Mouse (Mus musculus): ENCODE data around the gene Aadacl3.

- no peak for TF ChIP-seq CTCF (IDR thresholded peaks at IDR 0.05; ENCODE audit: extremely low read depth, insufficient read depth, insufficient read length, insufficient replicate concordance)
- TF ChIP-seq POLR2A (IDR thresholded peaks at IDR 0.05; ENCODE audit: low read depth, low read length), result no peak
These were observed 39.0 kb downstream of the Aadacl3 start for GRCm38 (mm10) chr4:144424590-144424989.
